Mouse (Mus musculus) cerebellum, adult 9-10 months (tissue): ENCODE results near the gene Rrad.
"Not testable (repeated sequence)": the region's sequence is repeated elsewhere in the genome, so short reads cannot be mapped to it uniquely, and the experiment has no call there.

Experiments used
- DNase-seq: peaks from one replicate; pipeline ENCODE4 v3.0.0; 2022

The Rrad gene

DNA sequence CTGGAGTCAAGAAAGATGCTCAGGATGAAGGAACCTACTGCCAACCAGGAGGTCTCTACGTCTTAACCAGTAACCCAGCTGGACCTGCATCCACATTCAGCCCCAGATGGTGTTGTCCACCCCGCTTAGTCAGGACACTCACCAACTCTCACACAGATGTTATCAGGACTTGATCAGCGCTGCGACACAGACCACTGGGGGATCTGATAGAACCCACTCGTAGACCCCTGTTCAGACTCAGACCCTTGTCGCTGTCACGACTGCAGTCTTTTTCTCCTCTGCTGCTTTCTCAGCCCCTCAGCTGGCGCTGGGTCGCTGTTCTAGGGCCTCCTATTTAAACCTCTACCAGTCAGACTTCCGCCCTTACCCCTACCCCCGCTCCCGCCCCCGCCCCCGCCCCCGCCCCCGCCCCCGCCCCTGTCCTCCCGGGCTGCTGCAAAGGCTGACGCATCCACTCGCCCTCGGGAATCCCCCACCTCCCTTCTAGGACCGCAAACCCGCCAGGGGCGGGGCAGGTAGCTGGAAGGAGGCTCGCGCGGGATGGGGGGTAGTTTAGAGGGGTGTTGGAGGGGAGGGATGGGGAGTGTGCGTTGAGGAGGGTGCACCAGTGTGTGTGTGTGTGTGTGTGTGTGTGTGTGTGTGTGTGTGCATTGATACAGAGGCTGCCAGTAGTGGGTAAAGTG lies at the start of gene Rrad:
TSS of gene Rrad (minus strand) at position 347 of the 683 bp plus-strand sequence.
- no peak for DNase-seq

GRCm38 (mm10) chr8:104655614-104656013 lies 24.5 kb upstream of the Rrad start:
- DNase-seq = no peak

- DNase-seq = peak; percentile 92
Measured at GRCm38 (mm10) chr8:104654984-104655383, 23.9 kb upstream of the Rrad start.

DNA sequence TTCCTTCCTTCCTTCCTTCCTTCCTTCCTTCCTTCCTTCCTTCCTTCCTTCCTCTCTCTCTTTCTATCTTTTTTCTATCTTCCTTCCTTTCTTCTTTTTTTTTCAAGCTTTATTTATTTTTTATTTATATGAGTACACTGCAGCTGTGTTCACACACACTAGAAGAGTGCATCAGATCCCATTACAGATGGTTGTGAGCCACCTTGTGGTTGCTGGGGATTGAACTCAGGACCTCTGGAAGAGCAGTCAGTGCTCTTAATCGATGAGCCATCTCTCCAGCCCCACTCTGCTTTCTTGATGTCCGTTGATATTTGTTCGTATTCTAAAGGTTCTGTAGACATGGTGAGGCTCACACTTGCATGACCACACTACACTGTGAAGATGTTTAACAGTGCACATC lies 13.1 kb upstream of the Rrad start:
- DNase-seq = not testable (repeated sequence)

- DNase-seq = no peak
Measured at GRCm38 (mm10) chr8:104642324-104642654, 11.2 kb upstream of the Rrad start.

DNA sequence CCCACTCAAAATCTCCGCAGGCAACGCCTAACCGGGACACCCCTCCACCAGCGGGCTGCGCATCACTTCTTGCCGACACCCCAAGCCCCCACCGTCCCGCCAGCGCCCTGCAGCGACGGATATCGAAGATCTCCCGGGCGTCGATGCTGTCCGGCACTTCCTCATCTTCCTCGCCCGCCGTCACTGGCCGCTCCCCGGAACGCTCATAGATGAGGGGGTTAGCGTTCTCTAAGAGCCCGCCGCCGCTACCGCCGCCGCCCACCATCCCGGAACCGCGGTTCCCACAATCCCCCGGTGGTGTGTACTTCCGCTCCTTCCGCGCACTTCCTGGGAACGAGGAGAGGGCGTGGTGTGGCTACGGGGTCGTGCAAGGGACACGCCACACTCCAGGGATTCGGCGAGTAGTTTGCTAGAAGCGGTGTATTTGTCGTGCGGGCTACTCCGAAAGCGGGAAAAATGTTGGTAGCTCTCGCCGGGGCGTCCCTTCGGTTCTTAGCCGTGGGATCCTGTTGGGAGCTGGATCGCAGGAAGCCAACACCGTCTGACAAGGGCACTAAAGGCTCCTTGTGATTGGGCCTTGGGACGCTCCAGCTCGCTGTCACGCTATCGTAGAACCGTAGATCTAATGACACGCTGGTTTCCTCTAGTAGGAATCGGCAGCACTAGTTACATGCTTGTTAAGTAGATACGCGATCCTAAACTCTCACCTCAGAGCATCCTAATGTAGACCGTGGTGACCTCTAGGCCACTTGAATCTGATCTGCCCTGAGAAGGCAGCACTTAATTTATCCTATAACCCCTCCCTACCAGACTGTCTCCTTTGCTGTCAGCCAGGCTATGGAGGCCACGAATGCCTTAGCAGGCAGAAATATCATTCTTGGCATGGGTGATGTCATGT lies 10.5 kb upstream of the Rrad start, which contains the start of gene Ciao2b:
TSS of gene Ciao2b (minus strand) at position 540 of the 898 bp plus-strand sequence.
- DNase-seq = peak; percentile 84

DNA sequence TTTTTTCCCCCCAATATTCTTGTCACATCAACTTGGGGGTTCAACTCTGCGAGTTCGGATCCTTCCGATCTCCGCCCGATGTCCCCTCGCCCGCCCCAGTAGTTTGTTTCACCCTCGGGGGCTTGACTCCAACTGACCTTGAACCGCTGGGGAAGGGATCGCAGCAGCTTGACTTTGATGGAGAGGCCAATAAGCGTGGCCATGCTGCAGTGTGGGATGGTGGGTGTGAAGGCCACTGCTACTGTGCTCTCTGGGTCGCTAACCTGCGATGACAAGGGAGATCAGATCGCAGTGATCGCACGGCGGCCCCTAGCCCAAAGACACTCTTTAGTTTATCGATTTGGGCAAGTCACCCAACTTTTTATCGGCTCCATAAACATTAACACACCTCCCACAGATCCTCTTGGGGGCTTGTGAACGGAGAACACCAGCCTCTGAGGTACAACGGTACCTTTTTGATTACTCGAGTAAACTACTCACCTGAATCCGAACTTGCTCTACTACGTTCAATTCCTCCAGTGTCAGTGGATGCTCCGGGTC lies 9.8 kb upstream of the Rrad start:
- DNase-seq = peak; percentile 31

GRCm38 (mm10) chr8:104640241-104640640 lies 9.1 kb upstream of the Rrad start:
- DNase-seq = no peak

GRCm38 (mm10) chr8:104638010-104638409 lies 6.9 kb upstream of the Rrad start:
- DNase-seq = no peak

DNA sequence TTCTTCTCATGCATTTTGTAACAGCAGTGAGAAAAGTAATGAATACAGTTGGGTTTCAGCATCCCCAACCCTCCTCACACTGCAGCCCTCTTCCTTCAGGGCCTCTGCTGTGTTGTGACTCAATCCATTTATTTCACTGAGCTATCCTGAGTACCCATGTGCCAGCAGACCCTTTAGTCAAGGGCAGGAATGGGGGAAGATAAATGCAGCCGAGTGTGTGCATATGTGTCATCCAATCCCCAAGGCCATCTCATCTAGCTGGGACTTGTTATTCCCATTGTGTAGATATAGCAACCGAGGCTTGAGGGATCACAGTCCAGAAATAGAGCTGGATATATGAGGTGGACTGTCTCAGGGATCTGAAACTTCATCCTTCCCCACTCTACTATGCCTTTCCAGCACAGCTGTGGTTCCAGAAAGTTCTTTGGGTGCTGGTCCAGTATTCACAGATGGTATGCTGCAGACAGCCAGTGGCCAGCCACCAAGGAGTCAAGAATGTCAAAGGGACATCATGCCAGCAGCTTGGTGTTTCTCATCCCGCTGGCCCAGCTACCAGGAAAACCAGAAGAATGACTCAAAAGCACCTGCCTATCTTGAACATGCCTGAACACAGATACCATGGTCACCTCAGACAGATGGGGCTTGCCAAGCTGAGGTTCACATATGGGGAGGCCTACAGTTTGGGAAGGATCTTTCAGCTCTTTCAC lies 4.0 kb upstream of the Rrad start:
- DNase-seq = no peak

DNA sequence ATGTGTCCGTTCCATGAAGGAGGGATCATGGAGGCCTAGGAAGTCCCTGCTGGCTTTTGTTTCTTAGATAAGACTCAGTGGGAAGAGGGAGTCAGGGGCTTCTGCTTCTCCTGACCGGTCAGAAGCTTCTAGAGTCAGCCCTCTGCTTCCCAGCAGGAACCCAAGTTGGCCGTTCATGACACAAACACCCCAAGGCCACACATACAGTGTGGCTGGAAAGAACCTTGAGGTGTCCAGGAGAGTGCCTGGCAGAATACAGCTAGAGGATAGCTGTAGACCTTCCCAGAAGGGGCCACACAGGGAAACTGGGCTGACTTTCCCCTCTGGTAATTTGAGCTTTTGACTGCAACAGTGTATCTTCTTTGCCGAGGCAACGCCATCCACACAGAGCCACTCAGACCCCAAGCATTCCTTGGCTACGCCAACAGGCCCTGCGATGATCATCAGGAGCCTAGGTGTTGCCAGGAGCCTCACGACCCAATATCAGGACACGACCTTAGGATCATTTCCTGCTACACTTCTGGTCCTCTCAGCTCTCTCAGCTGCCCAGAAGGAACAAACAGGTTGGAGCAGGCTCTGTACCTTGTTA lies 2.1 kb upstream of the Rrad start:
- DNase-seq = no peak

DNA sequence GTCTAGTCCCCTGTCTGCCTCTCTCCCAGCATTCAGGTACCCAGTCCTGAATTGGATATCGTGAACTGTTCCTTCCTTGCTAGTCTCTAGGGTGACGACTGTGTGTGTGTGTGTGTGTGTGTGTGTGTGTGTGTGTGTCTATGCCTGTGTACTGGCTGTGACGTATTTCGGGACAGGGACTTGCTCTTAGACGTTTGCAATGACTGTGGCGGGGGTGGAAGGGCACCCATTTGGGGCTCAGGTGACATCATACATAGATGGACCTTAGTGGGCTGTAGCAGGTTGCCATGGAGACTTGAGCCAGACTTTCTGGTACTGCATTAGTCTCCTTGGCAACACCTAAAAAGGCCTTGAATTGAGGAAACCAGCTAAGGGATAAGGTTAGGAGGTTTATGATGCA lies 1.4 kb upstream of the Rrad start:
- DNase-seq = no peak

DNA sequence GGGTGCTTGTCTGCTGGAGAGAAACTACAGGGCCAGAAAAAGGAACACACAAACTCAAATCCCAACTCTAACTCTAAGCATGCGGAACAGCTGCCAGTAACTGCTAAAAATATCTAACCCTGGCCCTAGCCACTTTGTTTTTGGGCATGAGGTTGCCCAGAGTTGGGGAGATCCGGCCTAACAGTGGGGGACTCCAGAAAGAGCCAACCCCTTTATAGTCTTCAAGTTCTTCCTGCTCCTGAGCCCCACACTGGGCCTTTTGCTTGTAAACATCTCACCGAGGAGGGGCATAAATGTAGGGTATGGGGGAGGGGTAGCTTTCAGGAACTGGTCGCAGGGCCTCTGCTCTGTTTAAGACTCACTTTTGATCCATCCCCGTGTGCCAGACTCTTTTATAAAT lies 848 bp upstream of the Rrad start:
- no peak for DNase-seq

GRCm38 (mm10) chr8:104630574-104630973 lies 553 bp downstream of the Rrad start:
- no peak for DNase-seq

DNA sequence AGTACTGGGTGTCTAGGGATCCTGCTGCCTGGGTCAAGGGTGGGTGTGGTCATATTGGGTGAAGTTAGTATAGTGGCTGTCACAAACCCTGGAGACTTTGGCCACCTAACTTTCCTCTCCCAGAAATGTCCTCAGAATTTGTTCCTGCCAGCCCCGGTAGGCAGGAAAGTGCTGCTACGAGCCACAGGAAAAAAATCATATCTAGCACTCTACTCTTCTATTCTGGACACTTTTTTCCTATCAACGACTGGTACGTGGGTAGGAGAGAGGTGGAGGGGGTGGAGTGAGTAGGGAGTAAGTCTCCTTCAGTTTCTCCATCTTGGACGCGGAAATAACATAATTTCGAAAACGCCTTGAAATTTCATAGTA lies 1.0 kb downstream of the Rrad start:
- DNase-seq = no peak

DNA sequence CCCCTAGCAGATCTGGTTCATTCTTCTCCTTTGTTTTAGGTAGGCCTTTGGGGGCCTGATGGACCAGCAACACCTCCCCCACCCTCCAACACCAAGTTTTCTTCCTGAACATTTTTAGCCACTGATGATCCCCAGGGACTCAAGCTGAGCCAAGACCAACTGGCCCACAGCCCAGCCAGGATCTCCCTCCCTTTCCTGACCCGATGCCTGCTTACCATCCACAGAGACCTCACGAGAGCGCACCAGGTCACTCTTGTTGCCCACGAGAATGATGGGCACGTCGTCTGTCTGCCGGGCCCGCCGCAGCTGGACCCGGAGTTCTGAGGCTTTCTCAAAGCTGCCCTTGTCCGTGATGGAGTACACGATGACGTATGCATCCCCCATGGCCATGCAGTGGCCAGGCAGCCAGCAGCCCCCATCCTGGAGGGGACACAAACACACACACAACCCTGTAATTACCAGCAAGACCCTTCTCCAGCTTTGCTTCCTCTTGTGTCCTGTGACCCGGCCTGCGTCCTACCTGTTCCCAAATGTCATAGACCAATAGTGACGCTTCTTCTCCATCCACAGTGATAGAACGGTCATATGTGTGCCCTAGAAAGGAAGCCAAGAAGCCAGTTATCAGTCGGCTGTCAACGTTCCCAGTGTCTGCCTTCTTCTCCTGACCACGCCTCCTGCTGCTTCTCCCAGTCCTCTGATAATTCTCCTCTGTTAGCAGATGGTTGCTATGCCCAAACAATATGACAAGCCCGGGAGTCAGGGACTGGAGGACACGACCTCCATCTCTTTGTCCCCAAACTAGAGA lies 1.6 kb downstream of the Rrad start:
- DNase-seq = no peak

- DNase-seq = no peak
Measured at GRCm38 (mm10) chr8:104628402-104628801, 2.7 kb downstream of the Rrad start.

- DNase-seq = no peak
Measured at GRCm38 (mm10) chr8:104627065-104627740, 3.9 kb downstream of the Rrad start.

DNA sequence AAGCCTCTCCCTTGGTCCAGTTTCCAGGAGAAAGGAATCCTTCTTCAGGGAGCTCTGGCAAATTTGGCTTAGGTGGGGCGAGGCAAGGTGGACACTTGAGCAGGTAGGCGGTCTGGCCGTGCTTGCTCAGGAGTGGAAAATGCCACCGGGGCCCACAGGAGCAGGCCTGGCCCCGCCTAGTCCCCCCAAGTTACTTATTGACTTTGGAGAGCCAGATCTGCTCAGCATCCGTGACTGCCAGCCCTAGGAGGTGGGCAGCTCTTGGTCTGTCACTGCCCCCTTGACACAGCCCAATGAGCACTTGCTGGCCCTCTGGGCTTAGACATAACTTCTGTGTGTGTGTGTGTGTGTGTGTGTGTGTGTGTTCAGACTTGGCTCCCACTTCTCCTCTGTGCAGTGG lies 7.0 kb downstream of the Rrad start, which contains the start of gene Cdh16:
TSS of gene Cdh16 (minus strand) at position 236 of the 400 bp plus-strand sequence.
- no peak for DNase-seq

DNA sequence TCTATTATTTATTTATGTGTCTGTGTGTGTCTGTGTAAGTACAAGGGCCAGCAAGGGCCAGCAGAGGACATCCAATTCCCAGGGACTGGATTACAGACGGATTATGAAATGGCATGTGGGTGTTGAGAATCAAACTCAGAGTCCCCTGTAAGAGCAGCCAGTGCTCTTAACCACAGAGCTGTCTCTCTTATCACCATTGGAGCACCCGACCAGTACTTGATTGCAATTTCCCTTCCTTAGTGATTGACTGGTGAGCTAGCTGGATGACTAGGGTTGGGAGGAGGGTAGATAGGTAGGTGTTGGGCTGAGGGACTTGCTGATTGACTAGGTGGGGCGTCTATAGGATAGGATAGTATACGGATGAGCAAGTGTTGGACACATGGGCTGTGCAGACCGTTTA lies 10.4 kb downstream of the Rrad start:
- DNase-seq = no peak

GRCm38 (mm10) chr8:104613119-104613518 lies 18.0 kb downstream of the Rrad start:
- DNase-seq = no peak
